Mouse (Mus musculus): ENCODE measurements at regions not wholly inside any gene's neighbourhood (a gene's known extent, or its start where the extent isn't known, plus 50 kb on each side); places are given as distances from the start of the nearest gene placed in this dataset.

DNA sequence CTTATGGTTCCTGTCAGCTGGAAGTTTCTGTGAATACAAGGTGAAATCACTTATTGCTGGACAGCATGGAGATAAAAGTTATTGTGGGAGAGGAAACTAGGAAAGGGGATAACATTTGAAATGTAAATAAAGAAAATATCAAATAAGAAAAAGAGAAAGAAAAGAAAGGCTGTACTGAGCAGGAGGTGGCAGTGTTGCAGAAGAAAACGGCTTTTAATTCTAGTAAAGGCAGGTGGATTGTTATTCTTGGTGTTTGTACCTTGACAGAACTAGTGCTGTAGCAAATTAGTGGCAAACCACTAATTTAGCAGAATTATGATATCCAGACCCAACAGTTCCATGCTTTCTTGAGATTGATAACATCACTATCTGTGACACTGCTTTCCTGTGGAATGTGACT is 52.6 kb downstream of the Gm10358 start:
- no peak for DNase-seq (ENCODE audit: low read depth, low spot score)

DNA sequence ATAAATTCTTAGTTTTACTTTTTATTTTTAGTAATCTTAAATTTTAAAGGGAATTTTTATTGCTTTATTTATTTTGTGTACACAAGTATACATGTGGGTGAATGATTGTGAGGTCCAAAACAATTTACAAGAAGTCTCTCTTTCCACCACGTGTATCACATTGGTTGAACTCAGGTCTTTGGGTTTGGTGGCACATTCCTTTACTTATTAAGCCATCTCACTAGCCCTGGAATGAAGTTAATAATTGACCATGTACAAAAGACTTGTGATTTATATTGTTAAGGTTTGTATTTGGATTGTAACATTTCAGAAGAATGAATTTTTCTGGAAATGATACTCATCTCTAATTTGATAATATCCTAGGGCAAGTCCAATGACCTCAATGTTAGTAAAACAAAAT is 56.2 kb downstream of the Gm10358 start:
- no peak for DNase-seq (ENCODE audit: low read depth, low spot score)

DNA sequence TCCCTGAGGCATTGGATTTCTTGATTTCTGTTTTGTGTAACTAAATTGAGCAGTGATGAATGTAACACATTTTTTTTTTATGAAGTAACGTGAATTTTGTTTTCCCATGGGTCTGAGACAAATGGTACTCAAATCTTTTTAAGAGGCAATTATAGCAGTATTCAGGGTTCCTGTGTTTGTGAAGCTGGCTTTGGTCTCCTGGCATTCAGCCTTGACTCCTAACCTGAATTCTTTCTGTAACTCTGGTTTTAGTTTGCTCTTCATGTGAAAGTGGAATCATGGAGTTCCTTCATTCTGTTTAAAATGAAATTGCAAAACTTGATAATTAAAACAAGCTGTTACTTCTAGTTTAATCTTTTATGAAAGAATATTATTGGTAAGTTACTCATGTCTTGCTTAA is 58.3 kb downstream of the Gm10358 start:
- DNase-seq (ENCODE audit: low read depth, low spot score): no peak

DNA sequence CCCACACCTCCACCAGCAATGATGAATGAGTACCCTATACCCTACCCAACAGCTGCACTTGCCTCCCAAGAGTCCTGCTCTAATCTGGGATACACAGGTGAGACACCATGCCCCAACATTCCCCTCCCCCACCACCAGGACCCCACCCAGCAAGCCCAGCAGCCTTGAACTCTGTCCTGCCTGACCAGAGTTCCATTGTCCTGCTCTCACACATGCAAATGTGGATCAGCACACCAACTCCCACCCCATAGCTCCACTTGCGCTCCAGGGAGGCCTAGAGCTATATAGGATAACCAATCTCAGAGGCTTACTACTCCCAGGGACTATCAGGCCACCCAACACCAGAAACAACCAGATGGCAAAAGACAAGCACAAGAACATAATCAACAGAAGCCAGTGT is 85.8 kb downstream of the Gm10358 start:
- no peak for DNase-seq (ENCODE audit: low read depth, low spot score)

DNA sequence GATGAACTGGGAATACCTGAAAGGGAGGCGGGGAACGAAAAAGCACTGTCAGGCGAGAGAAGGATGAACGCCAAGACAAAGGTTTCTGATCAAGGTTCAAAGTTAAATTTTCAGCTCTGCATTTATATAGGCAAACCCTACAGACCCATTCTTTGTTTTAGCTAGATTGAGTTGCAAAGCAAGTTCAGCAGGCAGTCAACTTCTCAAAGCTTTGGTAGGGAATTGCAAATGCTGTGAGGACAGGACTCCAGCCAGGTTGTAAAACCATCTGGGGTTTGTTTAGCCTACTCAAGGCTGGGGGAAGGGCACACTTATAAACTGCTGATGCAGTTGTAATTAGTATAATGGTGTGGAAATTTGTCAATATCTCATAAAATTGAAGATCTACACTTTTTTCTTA is 87.9 kb downstream of the Gm10358 start:
- DNase-seq (ENCODE audit: low read depth, low spot score): no peak

DNA sequence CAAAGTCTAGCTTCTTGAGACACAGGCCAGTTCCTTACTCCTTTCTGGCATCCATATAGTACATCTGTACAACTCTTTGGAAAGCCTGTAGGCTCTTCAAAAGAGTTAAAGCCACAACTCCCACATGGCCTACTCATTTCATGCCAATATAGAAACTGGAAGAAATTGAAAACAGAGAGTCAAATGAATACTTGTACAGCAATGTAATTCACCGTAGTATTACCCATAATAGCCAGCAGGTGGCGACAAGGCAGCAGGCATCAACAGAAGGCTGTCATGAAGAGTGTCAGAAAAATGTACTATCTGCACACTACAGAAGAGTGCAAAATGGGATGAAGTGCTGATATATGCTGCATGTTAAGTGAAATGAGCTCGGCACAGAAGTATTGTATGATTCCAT is 90.5 kb downstream of the Gm10358 start:
- DNase-seq (ENCODE audit: low read depth, low spot score): peak; percentile 39

DNA sequence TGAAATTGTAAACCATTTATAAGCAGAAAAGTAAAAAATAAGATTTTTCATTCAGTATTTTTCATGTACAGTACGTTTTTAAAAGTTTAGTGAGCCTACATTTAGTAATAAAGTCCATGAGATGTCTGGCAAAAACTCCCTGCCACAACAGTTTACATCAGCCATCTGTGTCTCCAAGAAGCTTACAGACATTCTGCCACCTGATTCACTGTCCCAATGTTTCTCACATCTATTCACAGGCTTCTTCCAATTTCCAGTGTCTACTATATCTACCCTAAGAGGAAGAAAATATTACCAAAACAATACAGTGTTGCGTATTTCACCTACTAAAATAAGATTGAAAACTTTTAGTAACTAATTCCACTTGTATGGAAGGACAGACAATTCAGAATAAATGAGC is 95.7 kb downstream of the Rasd2 start:
- DNase-seq (ENCODE audit: low read depth, low spot score): no peak

DNA sequence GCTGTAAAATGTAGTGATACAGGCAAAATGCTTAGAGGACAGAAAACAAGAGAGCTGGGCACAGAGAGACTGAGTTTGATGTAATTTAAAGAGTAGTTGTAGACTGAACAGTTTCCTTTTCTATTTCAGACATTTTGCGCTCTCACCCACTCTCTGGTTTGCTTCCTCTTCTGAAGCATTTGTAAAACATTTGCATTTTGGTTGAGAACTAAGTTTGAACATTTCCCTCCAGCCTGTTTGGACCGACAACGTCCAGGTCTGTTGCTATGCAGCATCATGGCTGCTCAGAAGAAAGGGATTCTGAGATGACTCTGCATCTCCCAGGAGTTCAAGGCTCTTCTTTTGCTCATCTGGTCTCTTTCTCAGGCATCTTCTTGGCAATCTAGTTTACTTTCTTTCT is 78.2 kb downstream of the Rasd2 start:
- no peak for DNase-seq (ENCODE audit: low read depth, low spot score)

DNA sequence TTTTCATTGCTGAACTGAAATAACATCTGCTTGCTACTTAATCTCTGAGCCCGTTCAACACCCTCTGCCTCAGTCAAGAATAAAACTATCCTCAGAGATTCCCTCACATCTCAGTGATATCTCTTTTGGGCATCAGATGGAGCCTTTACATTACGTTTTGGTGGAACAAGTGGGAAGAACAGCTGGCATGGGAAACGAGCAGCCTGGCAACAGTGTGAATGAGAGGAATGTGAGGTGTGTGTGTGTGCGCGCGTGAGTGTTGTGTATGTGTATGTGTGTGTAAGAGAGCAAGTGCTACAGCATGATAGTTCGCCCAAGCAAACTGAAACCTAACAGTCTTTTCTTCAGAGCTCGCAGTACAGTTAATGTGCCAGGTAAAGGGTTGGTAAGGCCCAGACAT is 76.2 kb downstream of the Rasd2 start:
- no peak for DNase-seq (ENCODE audit: low read depth, low spot score)
